Mouse (Mus musculus): ENCODE results near the gene Gsg1l.

The Gsg1l gene

DNA sequence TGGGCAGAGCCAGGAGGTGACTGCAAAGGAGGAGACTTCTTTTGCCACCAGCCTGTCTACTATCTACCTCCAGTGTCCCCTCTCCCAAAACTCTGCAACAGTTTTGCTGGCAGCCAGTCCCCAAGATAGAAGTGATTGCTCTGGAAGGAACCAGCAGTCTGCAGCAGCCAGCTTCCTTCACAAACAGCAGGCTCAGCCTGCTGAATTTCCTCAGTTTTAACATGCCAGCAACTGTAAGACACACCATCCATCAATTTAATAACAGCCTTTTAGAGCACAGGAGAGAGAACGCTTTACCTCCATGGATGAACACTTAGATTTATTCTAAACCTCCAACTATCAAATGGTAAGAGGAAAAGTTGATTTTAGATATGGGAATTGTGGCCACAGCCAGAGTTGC, 218.2 kb downstream of the Gsg1l start:
- no peak for DNase-seq (ENCODE audit: low read depth)

DNA sequence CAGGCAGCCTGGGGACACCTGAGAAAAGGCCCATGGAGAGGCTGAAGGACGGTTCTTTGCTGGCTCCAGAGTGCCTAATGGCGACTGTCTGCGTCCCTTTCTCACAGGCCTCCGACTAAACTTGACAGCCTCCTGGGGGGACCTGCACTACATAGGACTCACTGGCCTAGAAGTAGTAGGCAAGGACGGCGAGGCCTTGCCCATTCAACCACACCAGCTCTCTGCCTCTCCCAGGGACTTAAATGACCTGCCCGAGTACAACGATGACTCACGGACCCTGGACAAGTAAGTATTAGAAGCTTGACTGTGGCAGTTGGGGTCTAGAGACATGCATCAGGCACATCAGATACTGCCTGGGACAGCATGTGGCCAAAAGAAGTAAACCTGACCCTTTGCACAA, 221.8 kb downstream of the Gsg1l start:
- no peak for DNase-seq (ENCODE audit: low read depth)

DNA sequence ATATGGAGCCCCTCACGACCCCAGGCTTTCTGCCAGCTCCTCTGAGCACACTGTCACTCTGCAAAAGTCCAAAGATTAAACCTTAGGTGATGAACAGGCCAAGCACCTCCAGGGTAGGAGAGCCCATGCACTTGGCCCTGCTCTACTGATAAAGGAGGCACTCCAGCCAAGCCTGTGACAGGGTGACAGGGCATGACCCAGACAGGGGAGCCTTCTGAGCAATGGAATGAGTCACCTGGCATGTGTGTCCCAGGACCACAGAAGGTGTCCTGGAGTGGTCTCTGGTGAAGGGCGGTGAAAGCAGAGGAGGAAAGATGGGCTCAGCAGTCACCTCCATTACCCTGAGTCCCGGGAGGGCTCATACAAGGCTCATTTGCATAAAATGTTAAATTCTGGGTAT, 222.6 kb downstream of the Gsg1l start:
- DNase-seq (ENCODE audit: low read depth): no peak

DNA sequence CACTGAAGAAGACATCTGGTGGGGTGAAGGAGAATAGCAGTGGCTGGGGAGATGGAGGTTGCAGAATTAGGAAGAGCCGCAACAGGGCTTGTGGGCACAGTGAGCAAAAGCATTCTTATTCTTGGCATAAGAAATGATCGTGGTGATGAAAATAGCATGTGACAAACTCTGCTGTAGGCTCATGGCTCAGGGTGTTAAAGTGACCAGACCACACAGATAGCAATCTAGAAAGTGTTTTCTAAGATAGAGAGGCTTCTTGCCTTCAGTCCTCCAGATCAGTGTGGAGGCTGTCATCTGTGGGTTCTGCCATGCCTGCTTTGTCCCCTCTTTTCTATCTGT, 234.7 kb downstream of the Gsg1l start:
- no peak for DNase-seq (ENCODE audit: low read depth)

DNA sequence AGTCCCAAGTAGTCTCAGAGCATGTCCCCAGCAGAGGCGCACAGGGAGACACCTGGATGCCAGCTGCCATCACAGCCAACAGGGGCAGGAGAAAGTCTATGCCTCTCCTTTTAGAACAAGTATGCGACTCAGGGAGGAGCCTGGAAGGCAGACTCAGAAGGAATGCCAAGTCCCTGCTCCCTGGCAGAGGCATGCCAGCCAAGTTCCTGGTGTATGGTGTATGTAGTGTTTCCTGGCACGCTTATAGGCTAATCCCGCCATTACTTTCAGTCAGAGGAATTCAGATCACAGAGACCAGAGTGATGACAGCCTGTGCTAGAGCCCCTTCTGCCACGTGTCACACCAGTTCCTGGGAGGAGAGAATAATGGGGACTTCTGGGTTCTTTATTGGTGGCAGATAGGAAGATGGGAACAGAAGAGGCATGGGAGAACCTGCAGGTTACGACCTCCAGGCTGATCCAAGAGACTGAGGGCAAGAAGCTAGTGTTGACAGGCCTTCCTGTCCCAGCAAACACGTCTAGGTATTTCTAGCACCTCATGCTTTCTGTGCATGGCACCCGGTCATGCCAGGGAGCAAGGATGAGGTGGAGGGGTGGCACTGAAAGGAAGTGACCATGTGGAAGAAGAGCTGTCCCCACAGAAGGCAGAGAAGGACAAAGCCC, 235.2 kb downstream of the Gsg1l start:
- DNase-seq (ENCODE audit: low read depth): no peak

DNA sequence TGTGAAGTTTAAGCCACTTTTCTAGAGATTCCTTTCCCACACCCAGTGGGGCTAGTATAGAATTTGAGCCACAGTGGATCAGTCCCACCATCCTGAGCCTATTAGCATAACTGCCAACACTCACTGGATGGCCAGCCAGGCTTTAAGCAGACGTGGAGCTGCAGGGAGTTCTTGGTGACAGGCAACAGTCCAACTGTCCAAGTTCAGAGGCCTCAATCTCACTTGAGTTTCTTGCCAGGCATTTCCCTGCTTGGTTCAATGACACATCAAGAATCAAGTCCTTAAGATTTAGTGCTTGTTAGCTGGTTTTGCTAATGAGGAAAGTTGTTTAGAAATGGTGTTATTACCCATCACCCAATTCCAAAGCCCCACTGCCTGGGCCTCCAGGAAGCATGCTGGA, 236.6 kb downstream of the Gsg1l start:
- no peak for DNase-seq (ENCODE audit: low read depth)

DNA sequence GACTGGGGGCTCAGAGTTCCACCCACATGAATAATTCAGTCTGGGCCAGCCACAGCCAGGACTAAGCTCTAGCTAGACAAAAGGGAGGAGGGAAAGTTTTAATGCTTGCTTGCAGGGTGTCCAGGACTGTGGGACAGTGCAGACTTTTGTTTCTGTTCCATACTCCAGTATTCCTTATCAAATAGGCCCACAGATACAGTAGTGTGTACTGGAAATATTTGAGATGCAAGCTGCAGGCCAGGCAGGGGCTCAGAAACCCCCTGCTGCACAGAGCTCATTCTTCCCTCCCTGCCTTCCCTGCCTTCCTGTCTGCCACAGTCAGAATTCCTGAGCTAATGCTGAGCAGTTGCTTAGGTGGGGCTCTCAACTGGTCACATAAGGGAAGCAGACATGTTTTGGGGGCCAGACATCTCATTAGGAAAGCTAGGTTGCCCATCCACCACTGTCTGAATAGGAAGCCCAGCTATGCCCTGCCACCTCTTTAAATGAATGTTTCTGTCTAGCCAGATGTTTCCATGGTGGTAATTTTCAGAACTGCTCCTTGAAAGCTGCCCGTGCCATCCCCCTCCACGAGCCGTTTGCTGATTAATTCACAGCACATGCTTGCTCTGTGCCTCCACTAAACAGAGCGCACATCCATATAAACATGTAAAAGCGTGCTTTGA, 244.0 kb downstream of the Gsg1l start:
- DNase-seq (ENCODE audit: low read depth): no peak

DNA sequence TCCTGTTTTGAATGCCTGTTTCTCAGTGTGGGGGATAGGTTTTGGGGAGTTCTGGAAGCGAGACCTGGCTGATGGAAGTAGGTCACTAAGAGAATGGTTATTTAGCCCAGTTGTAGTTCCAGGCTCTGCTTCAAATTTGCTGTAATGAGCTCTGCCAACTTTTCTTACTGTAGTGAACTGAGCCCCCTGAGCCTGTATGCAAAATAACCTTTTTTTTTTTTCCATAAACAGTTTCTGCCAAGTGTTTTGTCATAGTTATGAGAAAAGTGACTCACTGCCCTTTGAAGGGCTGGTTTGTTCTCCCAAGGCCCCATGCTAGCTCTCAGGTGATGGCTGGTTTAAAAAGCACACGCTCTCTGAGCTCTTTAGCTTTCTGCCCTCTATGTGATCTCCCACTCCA, 248.7 kb downstream of the Gsg1l start:
- no peak for DNase-seq (ENCODE audit: low read depth)

DNA sequence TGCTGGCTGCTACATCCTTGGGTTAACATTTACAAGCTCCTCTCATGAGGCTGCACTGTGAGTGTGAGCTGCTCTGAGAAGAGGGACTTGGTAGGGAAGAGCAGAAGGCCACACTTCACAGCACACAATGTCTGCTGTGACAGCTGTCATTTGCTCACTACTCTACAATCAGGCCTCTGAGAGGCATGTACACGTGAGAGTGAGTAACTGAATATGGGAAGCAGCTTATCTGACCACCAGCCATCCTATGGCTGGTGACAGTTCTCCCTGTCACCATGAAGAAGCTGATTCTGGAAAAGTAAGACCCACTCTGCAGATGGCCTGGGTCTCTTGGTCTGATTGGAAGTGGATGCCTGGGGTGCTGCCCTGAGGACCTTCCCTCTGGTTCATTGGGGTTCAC, 249.4 kb downstream of the Gsg1l start:
- no peak for DNase-seq (ENCODE audit: low read depth)

DNA sequence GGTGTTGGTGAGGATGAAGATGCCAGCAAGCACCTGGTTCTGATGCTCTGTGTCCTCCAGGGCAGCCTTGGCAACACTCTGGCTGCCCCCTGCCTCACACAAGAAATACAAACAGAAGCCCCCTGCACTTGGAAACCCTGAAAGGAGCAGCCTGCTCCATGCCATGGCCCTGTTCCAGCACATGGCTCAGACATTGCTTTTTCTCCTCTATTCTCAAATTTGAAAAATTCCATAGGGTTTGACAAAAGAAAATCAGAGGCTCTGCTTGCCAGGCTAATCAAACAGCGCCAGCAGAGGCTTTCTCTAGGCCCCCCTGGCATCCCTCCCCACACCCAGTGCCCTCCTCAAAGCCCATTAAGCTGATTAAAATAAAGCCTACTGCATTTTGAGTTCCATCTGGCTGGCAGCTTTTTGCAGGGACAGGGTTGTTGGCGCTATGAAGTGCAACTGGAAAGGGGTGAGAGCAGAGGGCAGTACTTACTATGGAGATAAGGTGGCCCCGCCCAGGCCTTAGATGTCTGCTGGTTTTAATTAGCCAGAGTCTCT, 253.0 kb downstream of the Gsg1l start:
- no peak for DNase-seq (ENCODE audit: low read depth)

DNA sequence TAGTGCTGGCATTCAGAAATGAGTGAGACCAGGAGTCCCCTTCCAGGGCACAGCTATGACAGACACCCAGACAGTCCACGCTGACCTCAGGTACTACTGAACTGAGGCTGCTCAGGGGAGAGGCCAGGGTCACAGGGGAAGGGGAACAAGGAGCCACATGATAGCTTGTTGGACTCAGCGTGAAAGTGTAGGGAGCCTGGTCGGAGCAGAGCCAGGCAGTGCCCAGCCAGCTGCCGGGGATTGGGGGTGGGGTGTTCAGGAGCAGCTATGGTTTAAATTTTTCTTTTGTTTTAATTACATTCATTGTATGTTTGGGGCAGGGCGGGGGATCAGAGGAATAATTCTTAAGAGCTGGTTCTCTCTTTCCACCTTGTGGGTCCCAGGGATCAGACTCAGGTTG, 253.7 kb downstream of the Gsg1l start:
- DNase-seq (ENCODE audit: low read depth): no peak

Measured in c-Kit-positive CD71-positive TER-119-negative erythroid progenitor cells, embryonic 14.5 days (primary cell).